Mouse (Mus musculus) forebrain, embryonic 14.5 days (tissue): ENCODE data around the gene Kcnk3. TPM values are rescaled to one million over a fixed set of nuclear protein-coding genes. Genes with fewer than 3 reads are reported as not detected.

Experiments used
- ATAC-seq: fragments of 200-750 bp; cut with Nextera tagmentation; 2 replicates; pipeline ENCODE4 v1.8.0; 2017; ENCODE audit warnings: mild to moderate bottlenecking, moderate library complexity
- DNase-seq: peaks from one replicate; pipeline ENCODE4 v3.0.0-alpha.2; 2015; ENCODE audit warnings: low spot score
- H3K27ac ChIP-seq: fragments of 300-500 bp; sonication (generic); 2 replicates; pipeline ENCODE4 v1.5.1; 2014; ENCODE audit warnings: low read depth, mild to moderate bottlenecking, control low read depth, low read length, moderate library complexity
- H3K27me3 ChIP-seq: fragments of 300-500 bp; sonication (generic); replicated peaks from 2 replicates; pipeline ENCODE4 v1.6.1; 2014; ENCODE audit warnings: low read length, control low read depth, mixed read lengths; ENCODE audit not compliant: control insufficient read depth, insufficient read depth
- H3K36me3 ChIP-seq: fragments of 300-500 bp; sonication (generic); 2 replicates; pipeline ENCODE4 v1.6.1; 2014; ENCODE audit warnings: low read length, control low read depth; ENCODE audit not compliant: control insufficient read depth, insufficient read depth
- H3K4me1 ChIP-seq: fragments of 300-500 bp; sonication (generic); 2 replicates; pipeline ENCODE4 v1.6.1; 2014; ENCODE audit warnings: antibody characterized with exemption, low read length, control low read depth; ENCODE audit not compliant: control insufficient read depth, insufficient read depth
- H3K4me2 ChIP-seq: fragments of 300-500 bp; sonication (generic); 2 replicates; pipeline ENCODE4 v1.6.1; 2014; ENCODE audit warnings: mild to moderate bottlenecking, control low read depth, low read length
- H3K4me3 ChIP-seq: fragments of 300-500 bp; sonication (generic); 2 replicates; pipeline ENCODE4 v1.5.1; 2014; ENCODE audit warnings: low read depth, low read length, control low read depth
- H3K9ac ChIP-seq: fragments of 300-500 bp; sonication (generic); 2 replicates; pipeline ENCODE4 v1.6.1; 2014; ENCODE audit warnings: mild to moderate bottlenecking, low read length, control low read depth, moderate library complexity
- H3K9me3 ChIP-seq: fragments of 300-500 bp; sonication (generic); replicated peaks from 2 replicates; pipeline ENCODE4 v1.6.1; 2016; ENCODE audit warnings: low read length, control low read depth, mixed read lengths; ENCODE audit not compliant: control insufficient read depth
- WGBS: fragments of 180-500 bp; shearing (Covaris S2); extraction: QIAGEN DNeasy Blood & Tissue Kit; methylation state at CpG from one replicate; pipeline ENCODE4 v1.1.7; 2014; 5-methylcytosine and 5-hydroxymethylcytosine counted together
- polyA plus RNA-seq: library from polyadenylated mRNA; unstranded; fragments of >200 nt; fragmentation: Nextera tagmentation; extraction: Ambion mirVana; gene quantifications from 2 replicates; pipeline ENCODE4 v1.2.1, GENCODE M21; 2014

Kcnk3 gene
- polyA plus RNA-seq, 1 experiment from 2014 or later = 2.1 TPM

DNA sequence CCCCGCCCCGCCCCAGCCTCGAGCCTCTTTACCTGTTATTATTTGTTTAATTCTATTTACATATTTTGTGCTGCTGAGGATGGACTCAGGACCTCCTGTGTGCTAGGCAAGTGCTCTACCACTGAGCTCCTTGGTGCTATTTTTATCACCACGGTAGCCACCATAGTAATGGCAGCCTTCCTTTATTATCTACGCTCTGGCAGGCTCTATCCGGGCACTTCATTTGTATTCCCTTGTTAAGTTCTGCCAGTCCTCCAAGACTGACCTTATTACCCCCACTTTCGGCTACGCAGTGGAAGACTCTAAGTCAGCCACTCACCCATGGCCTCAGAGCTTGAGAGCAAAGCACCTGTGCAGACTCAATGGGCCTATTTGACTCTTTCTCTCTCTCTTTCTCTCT, 3.8 kb downstream of the Kcnk3 start:
- H3K36me3 ChIP-seq = no peaks in the 10 kb centered on the region
- WGBS = 85% methylated on average over 8 of the region's 8 CpGs
- H3K27me3 ChIP-seq = peaks cover 15% of the 10 kb centered on the region
- H3K27ac ChIP-seq = no peak overlapping the region
- 0 out of 2 replicates have a peak, but pooled peaks cover 2% of the 10 kb centered on the region for H3K4me1 ChIP-seq
- no peak overlapping the region for H3K4me2 ChIP-seq
- no peak for DNase-seq
- no peak for ATAC-seq
- no peaks in the 10 kb centered on the region for H3K9me3 ChIP-seq
- H3K4me3 ChIP-seq = no peak overlapping the region
- H3K9ac ChIP-seq = no peak overlapping the region

DNA sequence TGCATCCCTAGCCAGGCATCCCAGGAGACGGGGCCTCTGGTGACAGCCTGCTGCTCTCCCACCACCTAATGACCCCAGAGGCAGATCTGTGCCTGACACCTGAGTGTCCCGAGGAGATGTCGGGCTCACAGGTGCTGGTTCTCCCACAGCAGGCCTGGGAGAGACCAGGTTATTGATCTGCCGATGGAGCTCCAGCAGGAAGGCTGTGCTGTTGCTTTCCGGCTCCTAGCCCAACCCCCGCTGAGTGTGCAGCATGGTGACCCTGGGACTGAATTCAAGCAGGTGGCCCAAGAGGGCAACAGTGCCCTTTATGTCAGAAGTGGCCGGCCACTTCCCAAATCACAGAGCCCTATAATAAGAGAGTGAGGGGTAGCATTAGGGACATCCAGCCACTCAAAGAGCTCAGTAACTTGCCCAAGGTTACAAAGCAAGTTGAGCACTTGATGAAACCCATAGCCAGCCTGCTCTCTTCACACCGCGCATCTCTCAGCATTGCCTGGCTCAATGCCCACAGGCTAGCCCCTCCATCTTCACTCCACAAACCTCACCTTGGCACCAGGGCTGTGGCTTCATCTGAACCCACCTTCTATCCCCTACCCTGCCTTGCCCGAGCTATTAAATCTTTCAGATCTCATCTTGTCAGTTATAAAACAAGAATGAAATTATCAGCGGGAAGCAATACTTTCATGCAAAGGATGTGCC, 4.5 kb downstream of the Kcnk3 start:
- no peaks in the 10 kb centered on the region for H3K36me3 ChIP-seq
- no peak overlapping the region for H3K27ac ChIP-seq
- H3K4me3 ChIP-seq = no peak overlapping the region
- H3K4me2 ChIP-seq = no peak overlapping the region
- DNase-seq (no peak), ATAC-seq (no peak)
- H3K9me3 ChIP-seq = no peaks in the 10 kb centered on the region
- 0 out of 2 replicates have a peak, but pooled peaks cover 2% of the 10 kb centered on the region for H3K4me1 ChIP-seq
- WGBS = 82% methylated on average over 11 of the region's 11 CpGs
- peaks cover 15% of the 10 kb centered on the region for H3K27me3 ChIP-seq
- H3K9ac ChIP-seq = no peak overlapping the region

DNA sequence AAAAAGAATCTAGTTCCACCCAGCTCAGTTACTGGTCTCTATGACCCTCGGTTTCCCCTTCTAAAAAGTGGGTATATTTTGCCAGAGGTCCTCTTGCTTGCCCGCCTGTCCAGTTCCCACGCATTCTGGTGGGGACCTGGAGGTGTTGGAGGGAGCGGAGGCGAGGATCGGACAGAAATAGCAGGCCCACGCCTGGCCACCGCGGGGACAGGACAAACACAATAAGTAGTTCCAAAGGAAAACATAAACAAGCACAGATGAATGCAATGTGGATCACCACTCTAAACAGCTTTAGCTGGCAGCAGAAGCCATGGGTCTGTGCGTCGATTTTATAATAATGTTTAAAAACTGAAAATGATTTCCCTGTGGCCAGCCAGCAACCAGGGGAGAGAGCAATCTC, 5.4 kb downstream of the Kcnk3 start:
- no peak overlapping the region for H3K27ac ChIP-seq
- H3K4me2 ChIP-seq = no peak overlapping the region
- H3K9me3 ChIP-seq = no peaks in the 10 kb centered on the region
- H3K9ac ChIP-seq = no peak overlapping the region
- H3K27me3 ChIP-seq = peaks cover 15% of the 10 kb centered on the region
- H3K4me1 ChIP-seq = 0 out of 2 replicates have a peak, but pooled peaks cover 2% of the 10 kb centered on the region
- WGBS = 88% methylated on average over 11 of the region's 11 CpGs
- ATAC-seq = no peak
- DNase-seq = no peak
- no peaks in the 10 kb centered on the region for H3K36me3 ChIP-seq
- H3K4me3 ChIP-seq = no peak overlapping the region

DNA sequence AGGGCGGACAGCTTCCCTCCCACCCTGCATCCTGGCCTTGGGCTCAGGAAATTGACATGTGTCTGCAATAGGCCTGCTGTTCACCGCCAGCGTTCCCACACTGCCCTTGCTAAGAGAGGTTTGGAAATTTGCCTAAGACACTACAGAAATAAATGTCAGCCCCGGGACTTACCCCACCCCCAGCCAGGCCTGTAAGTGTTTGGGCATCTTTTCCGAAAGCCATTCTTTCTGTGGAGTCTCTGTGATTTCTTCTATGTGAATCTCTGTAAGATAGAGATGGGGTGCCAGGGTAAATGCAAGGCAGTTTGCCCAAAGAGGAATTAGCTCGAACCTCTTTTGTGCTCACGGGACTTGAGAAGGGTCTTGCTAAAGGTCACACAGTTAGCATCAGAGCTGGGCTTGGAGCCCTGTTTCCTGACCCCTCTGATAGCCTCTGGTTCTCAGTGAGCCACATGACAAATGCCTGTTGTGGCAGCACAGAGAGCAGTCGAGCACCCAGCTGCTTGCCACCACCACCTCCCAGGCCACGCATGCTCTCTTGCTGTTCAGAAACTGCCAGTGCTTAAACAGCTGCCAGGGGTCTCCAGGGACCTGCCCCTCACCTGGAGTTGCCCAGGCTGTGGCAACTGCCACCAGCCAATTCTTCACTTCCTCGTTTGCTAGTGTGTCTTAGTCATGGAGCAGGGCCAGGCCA, 6.0 kb downstream of the Kcnk3 start:
- H3K36me3 ChIP-seq = no peaks in the 10 kb centered on the region
- H3K9me3 ChIP-seq = no peaks in the 10 kb centered on the region
- H3K27ac ChIP-seq = no peak overlapping the region
- no peak overlapping the region for H3K9ac ChIP-seq
- H3K4me1 ChIP-seq = no peaks in the 10 kb centered on the region
- no peak overlapping the region for H3K4me3 ChIP-seq
- H3K4me2 ChIP-seq = no peak overlapping the region
- WGBS = 42% methylated on average over 10 of the region's 10 CpGs
- DNase-seq (no peak), ATAC-seq (no peak)
- peaks cover 15% of the 10 kb centered on the region for H3K27me3 ChIP-seq

DNA sequence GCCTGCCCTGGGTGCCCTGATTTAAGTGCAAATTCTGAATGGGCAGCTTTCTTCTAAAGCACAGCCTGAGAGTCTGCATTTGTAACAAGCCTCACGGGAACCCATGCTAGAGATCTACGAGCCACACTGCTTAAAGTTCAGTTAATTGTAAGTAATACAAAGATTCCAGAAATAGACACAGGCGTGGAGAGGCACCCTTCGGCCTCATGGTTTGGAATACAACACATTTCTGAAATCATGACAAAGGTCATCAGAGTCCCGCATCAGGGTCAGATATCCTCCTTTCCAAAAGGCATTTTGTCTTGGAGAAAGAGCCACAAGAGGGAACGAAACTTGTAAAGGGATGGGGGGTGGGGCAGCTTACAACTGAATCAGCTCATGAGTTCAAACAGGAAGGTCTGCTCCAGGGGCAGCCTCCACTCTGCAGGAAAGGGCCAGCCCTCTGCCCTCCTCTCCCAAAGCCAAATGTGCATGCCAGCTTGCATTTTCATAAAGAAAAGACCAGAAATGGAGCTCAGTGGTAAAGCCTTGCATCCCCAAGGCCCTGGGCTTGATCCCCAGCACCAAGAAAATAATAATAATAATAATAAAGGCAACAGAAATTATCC, 7.1 kb downstream of the Kcnk3 start:
- Histone ChIP-seq H3K27me3 (peaks cover 4% of the 10 kb centered on the region; the same call in 1 of the 2 replicates), H3K4me2 (no peak overlapping the region), H3K36me3 (no peaks in the 10 kb centered on the region), H3K4me3 (no peak overlapping the region), H3K9me3 (no peaks in the 10 kb centered on the region), H3K27ac (no peak overlapping the region), H3K9ac (no peak overlapping the region), H3K4me1 (no peaks in the 10 kb centered on the region)
- no peak for DNase-seq
- WGBS = 43% methylated on average over 6 of the region's 6 CpGs
- ATAC-seq = no peak

DNA sequence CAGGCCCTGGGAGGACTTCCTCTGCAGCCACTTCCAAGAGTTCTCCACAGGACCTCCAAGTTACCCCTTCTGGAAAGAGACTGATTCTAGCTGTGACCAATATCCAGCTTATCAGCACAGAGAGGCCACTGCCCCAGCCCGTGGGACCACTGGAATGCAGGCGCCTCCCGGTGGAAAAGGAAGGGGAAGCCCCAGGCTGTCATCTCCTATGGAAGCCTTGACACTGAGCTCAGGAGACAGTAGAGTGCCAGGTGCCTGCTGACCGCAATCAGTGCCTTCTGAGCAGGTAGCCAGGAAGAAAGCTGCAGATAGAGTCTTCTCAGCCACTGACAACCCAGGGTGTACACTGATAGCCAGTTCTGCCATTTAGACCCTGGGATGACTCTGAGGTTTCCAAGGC, 13.4 kb downstream of the Kcnk3 start:
- H3K27me3 ChIP-seq = no peaks in the 10 kb centered on the region
- H3K9me3 ChIP-seq = no peaks in the 10 kb centered on the region
- no peak overlapping the region for H3K9ac ChIP-seq
- ATAC-seq (no peak), DNase-seq (no peak)
- no peak overlapping the region for H3K27ac ChIP-seq
- H3K4me1 ChIP-seq = no peaks in the 10 kb centered on the region; the same call in 1 of the 2 replicates
- H3K4me2 ChIP-seq = no peak overlapping the region
- WGBS = 42% methylated on average over 4 of the region's 4 CpGs
- H3K36me3 ChIP-seq = no peaks in the 10 kb centered on the region
- no peak overlapping the region for H3K4me3 ChIP-seq

DNA sequence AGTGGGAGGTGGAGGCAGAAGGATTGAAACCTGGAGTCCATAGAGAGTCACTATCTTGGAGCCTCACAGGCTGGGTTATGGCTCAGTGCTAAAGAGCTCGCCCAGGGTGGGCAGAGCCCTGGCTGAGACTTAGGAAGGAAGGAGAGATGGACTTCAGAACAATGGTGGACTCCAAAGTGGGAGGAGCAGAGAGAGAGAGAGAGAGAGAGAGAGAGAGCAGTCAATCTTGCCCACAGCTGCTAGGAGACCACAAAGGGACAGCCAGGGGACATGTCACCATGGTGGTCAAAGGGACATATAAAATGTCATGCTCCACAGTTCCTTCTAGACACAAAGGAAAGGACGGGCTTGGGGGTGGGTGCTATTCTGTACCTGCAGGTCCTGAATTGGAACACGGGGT, 15.3 kb downstream of the Kcnk3 start:
- no peak for DNase-seq
- Histone ChIP-seq H3K4me2 (no peak overlapping the region), H3K36me3 (no peaks in the 10 kb centered on the region), H3K27ac (no peak overlapping the region), H3K9ac (no peak overlapping the region), H3K4me3 (no peak overlapping the region), H3K27me3 (no peaks in the 10 kb centered on the region), H3K4me1 (no peaks in the 10 kb centered on the region; the same call in none of the 2 replicates), H3K9me3 (no peaks in the 10 kb centered on the region)
- WGBS = 73% methylated on average over 3 of the region's 3 CpGs
- no peak for ATAC-seq

DNA sequence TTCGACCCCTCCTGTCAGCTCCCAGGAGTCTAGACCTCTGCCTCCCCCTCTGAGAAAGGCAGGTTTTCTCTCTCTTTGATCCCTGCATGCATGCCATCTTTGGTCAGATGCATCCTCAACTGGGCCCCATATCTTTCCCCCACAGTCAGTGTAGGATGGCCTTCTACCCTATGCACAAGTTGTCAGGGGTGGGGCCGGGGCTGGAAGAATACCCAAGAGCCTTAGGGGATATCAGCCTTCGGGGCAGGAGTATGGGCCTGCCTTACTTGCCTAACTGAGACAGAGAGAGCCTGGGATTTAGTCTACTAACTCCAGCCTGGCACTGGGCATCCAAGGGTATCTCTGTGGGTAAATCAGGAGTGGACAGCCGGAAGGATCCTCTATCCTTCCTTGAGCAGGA, 16.0 kb downstream of the Kcnk3 start:
- H3K9ac ChIP-seq = no peak overlapping the region
- H3K27me3 ChIP-seq = no peaks in the 10 kb centered on the region
- no peaks in the 10 kb centered on the region; the same call in none of the 2 replicates for H3K4me1 ChIP-seq
- no peaks in the 10 kb centered on the region for H3K36me3 ChIP-seq
- DNase-seq (no peak), ATAC-seq (no peak)
- no peak overlapping the region for H3K4me3 ChIP-seq
- 73% methylated on average over 4 of the region's 4 CpGs for WGBS
- no peak overlapping the region for H3K27ac ChIP-seq
- no peak overlapping the region for H3K4me2 ChIP-seq
- no peaks in the 10 kb centered on the region for H3K9me3 ChIP-seq

DNA sequence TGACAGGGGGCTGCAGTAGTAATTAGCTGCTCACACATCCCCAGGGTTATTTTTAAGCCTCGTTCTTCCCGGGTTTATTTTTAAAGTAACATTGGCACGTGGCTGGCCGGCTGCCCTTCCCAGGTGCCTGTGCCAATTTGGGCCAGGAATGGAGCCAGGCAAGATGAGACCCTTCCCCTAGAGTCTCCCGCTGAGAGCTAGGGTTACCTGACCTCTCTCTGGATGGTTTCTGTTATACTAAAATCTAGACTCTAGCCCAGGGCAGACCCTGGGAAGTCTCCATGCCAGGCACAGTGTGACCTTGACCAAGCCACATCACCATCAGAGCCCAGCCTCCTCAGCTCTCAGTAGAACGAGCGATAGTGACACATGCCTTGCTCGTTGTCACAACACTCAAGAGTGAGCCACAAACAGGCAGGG, 16.8 kb downstream of the Kcnk3 start:
- WGBS = 71% methylated on average over 8 of the region's 8 CpGs
- Histone ChIP-seq H3K27me3 (no peaks in the 10 kb centered on the region), H3K9ac (no peak overlapping the region), H3K27ac (no peak overlapping the region), H3K4me3 (no peak overlapping the region), H3K36me3 (no peaks in the 10 kb centered on the region), H3K4me1 (no peaks in the 10 kb centered on the region; the same call in none of the 2 replicates), H3K9me3 (no peaks in the 10 kb centered on the region), H3K4me2 (no peak overlapping the region)
- no peak for ATAC-seq
- no peak for DNase-seq
